Mouse (Mus musculus): Measurements from ENCODE around the gene Mmab.

Gene Mmab

DNA sequence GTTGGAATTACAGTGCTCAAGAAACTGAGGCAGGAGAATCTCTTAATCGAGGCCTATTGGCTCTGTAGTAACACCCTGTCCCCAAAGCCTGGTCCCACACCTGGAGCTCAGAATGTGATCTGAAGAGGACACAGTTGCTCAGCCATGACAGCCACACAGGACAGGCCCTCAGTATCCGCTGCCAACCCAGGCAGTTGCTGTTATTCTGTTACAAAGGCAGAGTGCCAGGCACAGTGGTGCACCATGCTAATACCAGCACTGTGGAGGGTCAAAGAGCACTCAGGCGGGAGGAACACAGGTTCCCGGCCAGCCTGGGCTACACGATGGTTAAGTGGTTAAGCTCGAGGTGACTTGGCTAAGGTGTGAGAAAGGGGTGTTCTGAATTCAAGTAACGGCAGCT is 14.1 kb downstream of the Mmab start:
- DNase-seq (ENCODE audit: low spot score in 2 of 2) = no peak

GRCm38 (mm10) chr5:114428621-114429020 is 15.2 kb downstream of the Mmab start:
- no peak for DNase-seq (ENCODE audit: low spot score in 2 of 2)

DNA sequence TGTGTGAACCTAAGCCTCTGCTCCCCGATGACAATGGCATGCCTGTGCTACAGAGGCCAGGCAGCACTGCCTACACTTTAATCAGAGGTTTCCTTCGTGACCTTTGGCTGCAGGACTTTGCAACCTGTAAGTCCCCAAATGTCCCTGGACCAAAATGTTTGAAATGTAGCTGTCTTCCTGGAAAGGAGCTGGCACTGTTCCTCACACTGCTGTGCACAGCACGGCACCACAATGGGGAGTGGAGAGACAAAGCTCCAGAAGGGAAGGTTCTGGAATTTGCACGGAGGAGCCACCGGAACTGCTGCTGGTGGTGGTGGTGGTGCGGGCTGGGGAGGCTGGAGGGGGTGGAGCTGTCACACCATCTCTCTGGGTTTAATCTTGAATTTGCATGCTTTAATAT is 17.1 kb downstream of the Mmab start:
- no peak for DNase-seq (ENCODE audit: low spot score in 2 of 2)

DNA sequence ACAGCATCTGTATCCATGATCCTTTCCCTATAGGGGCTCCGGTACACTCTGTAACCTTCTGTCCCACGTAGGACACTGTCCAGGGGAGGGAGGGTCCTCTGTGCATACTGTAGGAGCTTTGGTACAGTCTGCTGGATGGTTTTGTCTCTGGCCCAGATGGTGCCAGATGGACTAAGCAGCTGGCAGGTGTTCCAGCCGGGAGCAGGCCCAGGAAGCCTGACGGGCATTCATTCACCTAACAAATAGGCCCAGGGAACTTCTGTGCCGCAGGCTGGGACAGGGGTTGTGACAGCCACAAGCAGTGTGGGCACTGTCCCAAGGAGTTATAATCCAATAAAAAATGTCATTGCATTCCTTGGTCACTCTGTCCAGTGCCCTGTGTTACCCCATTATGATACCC is 19.9 kb downstream of the Mmab start:
- no peak for DNase-seq (ENCODE audit: low spot score in 2 of 2)

DNA sequence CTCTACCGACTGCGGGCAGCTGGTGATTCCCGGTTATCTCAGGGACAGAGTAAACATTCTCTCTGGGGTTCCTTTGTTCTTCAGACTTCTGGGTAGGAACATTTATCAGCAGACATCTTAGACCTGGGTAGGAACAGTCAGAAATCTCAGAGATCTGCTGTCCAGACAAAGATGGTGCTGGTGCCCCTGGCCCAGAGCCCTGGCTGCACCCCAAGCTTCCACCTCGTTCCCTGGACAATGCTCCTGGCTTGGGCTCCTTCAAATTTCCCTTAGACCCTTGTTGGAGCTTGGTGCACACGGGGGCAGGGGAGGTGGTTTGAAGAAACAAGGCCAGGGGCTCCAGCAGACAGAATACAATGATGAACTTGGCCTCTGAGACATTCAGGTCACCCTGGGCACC is 21.3 kb downstream of the Mmab start:
- DNase-seq (ENCODE audit: low spot score in 2 of 2) = no peak

DNA sequence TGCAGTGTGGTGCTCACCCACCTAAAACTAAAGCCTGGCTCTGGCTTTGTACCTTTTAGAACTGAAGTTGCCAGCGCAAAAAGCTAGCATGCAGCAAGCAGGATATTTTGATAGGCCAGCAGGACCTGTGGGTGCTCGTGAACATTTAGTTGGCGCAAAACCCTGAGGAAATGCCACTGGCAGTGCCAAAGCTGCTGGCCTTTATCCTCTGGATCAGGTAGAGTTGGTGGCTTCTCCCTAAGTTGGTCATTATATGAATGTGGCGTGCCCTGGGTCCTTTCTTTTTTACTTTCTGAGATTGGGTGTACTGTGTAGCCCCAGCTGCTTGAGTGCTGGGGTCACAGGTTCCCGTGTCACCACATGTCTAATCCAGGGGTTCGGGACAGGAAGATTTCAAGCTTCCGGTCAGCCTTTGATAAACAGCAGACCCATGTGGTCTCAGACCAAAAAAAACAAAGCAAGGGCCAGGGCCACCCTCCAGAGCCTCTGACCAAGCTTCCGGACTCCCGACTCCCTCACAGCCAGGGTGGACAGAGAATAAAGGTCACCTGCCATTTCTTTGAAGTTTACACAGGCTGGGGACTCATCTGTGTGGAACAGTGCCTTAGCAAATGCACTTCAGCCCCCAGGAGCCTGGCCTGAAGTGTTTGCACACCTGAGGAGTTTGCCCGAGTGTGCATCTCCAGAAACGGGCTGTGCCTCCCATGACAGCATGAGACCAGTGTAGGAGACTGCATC is 22.1 kb downstream of the Mmab start:
- DNase-seq (ENCODE audit: low spot score in 2 of 2) = no peak

DNA sequence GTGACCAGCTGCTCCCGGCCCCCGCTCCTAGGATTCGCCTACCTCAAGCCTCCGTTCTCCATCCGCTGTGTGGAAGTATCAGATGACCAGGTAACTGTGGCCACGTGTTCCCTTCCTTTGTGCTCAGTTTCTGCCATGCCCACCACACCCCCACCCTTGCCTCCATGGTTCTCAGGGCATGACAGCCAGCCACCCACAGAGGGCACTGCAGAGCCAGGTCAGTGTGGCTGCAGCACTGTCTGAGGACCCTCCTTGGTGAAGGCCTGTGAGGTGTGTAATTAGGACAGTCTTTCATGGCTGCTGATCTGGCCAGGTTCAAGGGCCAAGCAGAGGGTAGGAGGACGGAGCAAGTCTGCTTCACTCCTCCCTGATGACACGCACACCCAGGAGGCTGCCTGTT is 25.3 kb downstream of the Mmab start:
- no peak for DNase-seq (ENCODE audit: low spot score in 2 of 2)

- no peak for DNase-seq (ENCODE audit: low spot score in 2 of 2)
Measured at GRCm38 (mm10) chr5:114416855-114417254, 27.0 kb downstream of the Mmab start.

GRCm38 (mm10) chr5:114415606-114416005 is 28.3 kb downstream of the Mmab start:
- no peak for DNase-seq (ENCODE audit: low spot score in 2 of 2)

GRCm38 (mm10) chr5:114413067-114413735 is 30.7 kb downstream of the Mmab start:
- no peak for DNase-seq (ENCODE audit: low spot score in 2 of 2)

- no peak for DNase-seq (ENCODE audit: low spot score in 2 of 2)
Measured at GRCm38 (mm10) chr5:114412361-114412998, 31.4 kb downstream of the Mmab start.

DNA sequence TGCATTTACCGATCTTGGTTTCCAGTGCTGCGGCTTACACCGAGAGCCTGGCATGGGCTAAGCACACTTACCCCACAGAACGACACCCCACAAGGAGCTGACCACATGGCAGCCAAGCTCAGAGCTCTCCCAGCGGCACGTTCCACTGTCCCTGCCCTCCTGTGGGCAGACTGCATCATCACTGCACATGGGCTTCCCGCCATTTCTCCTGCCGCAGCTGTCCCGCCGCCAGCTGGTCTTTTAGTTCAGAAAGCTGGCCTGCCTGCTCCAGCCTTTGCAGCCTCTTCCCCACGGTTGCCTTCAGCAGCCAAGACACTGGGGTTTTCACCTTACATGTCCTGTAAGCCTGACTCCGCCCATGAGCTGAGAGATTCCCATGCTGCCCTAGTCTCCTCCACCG is 33.4 kb downstream of the Mmab start:
- DNase-seq (ENCODE audit: low spot score in 2 of 2) = no peak

- DNase-seq (ENCODE audit: low spot score in 2 of 2) = no peak
Measured at GRCm38 (mm10) chr5:114408846-114409245, 35.0 kb downstream of the Mmab start.

DNA sequence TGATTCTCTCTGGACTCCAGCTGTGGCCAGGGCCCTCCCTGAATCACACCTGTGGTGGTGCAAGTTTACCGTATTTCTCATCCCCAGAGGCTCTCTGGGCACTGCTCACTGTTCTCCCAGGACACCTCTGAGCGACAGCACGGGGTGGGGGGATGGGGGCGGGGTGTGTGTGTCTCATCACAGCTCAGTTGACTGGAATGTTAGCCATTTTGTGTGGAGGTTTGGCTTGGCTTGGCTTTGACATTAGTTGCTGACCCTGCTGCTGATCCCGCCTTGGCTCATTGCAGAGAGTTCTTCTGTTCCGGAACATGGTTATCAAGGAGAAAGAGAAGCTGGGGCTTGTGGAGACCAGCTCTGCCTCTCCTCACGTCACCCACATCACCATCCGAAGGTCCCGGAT is 36.0 kb downstream of the Mmab start:
- no peak for DNase-seq (ENCODE audit: low spot score in 2 of 2)

DNA sequence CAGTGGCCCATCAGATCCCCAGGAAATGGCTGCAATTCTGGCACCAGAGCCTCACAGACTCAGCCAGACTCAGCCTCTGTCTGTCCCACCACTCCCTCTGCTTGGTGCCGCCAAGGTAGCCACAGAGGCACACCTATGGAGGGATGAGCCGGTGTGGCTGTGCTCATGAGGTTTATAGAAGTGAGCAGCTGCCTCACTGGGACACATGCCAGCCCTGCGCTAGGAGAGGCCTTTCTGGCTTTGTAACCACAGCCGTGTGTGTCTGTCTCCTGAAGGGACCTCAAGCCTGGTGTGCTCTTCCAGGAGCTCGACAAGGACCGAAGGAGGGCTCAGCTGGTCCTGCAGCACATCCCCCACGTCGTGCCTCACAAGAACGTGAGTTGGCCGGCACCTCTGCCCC is 36.6 kb downstream of the Mmab start:
- DNase-seq (ENCODE audit: low spot score in 2 of 2) = no peak

DNA sequence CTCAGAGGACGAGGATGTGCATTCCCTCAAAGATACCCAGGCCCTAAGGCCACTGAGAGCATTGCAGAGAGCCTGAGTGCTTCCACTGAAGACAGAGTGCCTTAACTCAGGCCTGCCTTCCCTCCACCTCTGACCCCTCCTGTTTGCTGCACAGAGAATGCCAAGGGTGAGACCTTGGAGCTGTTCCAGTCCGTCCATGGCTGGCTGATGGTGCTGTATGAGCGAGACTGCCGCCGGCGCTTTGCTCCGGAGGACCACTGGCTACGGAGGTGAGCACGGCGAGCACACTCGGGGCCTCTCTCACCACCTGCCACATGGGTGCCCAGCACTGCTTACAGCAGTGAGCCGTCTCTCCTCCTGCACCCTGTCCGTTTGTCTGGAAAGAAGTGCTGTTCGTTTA is 37.3 kb downstream of the Mmab start:
- no peak for DNase-seq (ENCODE audit: low spot score in 2 of 2)

- no peak for DNase-seq (ENCODE audit: low spot score in 2 of 2)
Measured at GRCm38 (mm10) chr5:114393169-114393568, 50.7 kb downstream of the Mmab start.

DNA sequence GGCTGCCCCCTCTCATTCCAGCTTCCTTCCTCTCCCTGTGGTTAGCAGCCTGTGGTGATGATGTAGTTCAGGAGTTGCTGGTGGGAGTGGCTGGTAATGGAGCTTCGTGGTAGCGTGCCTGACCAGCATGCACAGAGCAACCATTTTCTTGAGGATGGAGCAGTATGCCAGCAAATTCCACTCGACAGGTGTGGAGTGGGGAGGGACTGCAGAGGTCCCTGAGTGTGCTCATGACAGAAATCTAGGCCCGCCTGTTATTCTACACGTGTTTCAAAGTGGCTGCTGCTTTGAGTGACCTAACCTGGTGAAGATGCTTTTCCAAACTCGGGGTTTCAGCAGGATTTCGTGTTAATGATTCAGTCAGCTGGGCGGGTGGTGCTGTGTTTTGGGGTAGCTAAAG is 59.4 kb downstream of the Mmab start:
- DNase-seq (ENCODE audit: low spot score in 2 of 2) = no peak

DNA sequence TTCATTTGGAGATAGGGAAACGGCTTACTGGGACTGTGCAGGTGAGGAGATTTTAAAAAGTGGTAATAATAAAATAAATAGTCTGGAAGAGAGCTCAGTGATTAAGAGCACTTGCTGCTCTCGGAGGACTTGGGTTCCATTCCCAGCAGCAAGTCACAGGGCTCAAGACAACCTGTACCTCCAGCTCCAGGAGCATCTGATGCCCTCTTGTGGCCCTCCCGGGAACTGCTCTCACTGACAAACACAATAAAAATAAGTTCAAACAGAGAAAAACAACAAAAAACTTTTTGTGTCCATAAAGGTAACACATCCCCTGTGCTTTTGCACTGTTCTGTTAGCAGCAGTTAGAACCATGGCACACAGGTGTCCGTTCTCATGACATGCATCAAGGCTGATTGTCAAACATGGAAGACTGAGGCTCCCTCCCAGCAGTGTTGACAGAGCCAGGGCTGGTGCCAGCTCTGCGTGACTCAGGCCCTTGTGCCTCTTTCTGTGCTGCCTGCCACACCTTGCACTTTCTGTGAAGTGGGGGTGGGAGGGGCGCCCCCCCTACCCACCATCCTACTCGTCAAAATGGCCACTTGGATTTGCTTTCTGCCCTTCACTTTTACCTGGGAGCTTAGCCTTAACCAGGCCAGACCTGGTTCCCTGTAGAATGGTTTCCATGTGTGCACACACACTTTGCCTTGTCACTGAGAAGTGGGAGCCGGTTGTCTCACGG is 60.5 kb downstream of the Mmab start:
- DNase-seq (ENCODE audit: low spot score in 2 of 2) = peak; percentile 53 to 81

All from spleen, postnatal 10 days (tissue).